Mouse (Mus musculus): ENCODE measurements around the gene Tas1r1. TPM values are rescaled to one million over a fixed set of nuclear protein-coding genes. Genes with fewer than 3 reads are reported as not detected.

Tas1r1 gene
- polyA plus RNA-seq, 1 experiment = not detected

DNA sequence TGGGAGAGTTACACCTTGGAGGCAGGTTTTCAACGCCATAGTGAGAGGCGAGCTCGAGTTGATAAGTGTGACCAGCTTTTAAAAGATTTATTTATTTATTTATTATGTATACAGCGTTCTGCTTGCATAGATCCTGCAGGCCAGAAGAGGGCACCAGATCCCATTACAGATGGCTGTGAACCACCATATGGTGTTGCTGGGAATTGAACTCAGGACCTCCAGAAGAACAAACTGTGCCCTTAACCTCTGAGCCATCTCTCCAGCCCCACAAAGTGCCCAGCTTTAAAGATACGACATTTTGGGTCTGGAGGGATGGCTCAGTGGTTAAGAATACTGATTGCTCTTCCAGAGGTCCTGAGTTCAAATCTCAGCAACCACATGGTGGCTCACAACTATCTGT lies 9.3 kb downstream of the Tas1r1 start:
- no peaks in the 10 kb centered on the region; the same call in 1 of the 2 replicates for H3K36me3 ChIP-seq (ENCODE audit: control insufficient read depth, insufficient read depth, low read length)
- no peaks in the 10 kb centered on the region for H3K27me3 ChIP-seq (ENCODE audit: control insufficient read depth, insufficient read depth, low read length)
- no peak for TF ChIP-seq POLR2A (IDR thresholded peaks at IDR 0.05; ENCODE audit: low read depth, low read length)
- peak; percentile 18; the same call in 1 of the 2 replicates for TF ChIP-seq CTCF (IDR thresholded peaks at IDR 0.05; ENCODE audit: extremely low read depth, insufficient read length, insufficient replicate concordance, low read depth, low read length)
- H3K4me3 ChIP-seq (ENCODE audit: low read depth, low read length) = no peak overlapping the region
- 36% methylated on average over 5 of the region's 5 CpGs for WGBS
- peaks cover 26% of the 10 kb centered on the region for H3K4me1 ChIP-seq (ENCODE audit: control insufficient read depth, insufficient read depth, insufficient read length, low read length)
- no peak overlapping the region for H3K27ac ChIP-seq (ENCODE audit: insufficient read depth, low read depth, low read length)

DNA sequence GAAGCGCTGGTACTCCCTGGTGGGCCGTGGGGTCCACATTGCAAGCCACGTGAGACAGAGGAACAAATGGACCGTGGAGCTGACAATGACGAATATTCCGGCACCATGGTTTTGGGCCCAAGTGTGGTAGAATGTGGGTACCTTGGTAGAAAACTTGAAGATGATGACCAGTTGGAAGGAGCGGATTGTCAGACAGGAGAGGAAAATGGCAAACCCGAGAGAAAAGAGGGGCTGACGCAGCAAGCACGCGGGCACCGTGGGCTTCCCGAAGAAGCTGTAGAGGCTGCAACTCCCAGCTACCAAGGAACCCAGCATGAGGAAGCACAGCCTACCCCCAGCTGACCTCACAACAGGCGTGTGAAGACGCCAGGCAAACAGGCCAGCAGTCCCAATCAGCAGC lies 9.9 kb downstream of the Tas1r1 start:
- Histone ChIP-seq H3K4me3 (ENCODE audit: low read depth, low read length) (no peak overlapping the region), H3K36me3 (ENCODE audit: control insufficient read depth, insufficient read depth, low read length) (no peaks in the 10 kb centered on the region; the same call in 1 of the 2 replicates), H3K4me1 (ENCODE audit: control insufficient read depth, insufficient read depth, insufficient read length, low read length) (peaks cover 26% of the 10 kb centered on the region), H3K27ac (ENCODE audit: insufficient read depth, low read depth, low read length) (no peak overlapping the region), H3K27me3 (ENCODE audit: control insufficient read depth, insufficient read depth, low read length) (no peaks in the 10 kb centered on the region)
- WGBS = 67% methylated on average over 15 of the region's 15 CpGs
- no peak for TF ChIP-seq CTCF (IDR thresholded peaks at IDR 0.05; ENCODE audit: extremely low read depth, insufficient read length, insufficient replicate concordance, low read depth, low read length)
- TF ChIP-seq POLR2A (IDR thresholded peaks at IDR 0.05; ENCODE audit: low read depth, low read length) = no peak

DNA sequence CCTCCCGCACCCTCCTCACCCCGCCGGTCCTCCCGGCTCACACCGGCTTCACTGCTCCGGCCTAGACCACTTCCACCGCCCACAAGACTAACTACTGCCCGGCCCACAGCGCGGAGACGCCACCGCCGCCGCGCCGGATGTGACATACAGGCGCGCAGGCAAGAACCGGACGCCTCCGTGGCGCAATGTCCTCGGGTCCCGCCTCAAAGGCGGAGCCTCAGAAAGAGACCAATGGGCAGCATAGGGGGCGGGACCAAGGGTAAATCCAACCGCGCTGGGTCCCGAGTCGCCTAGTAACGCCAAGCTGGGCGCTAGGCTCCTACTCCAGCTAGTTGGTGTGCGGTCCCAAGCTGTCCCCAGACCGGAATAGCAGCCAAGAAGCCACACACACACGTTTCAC lies 10.8 kb downstream of the Tas1r1 start, which contains the start of gene Zbtb48:
Gene Zbtb48, minus strand, starts transcription at position 148 of the 400 bp plus-strand sequence.
- Histone ChIP-seq H3K27ac (ENCODE audit: insufficient read depth, low read depth, low read length) (peak within 1 kb of the TSS; percentile 31; the same call in 1 of the 2 replicates), H3K4me1 (ENCODE audit: control insufficient read depth, insufficient read depth, insufficient read length, low read length) (peaks cover 25% of the 10 kb centered on the region), H3K36me3 (ENCODE audit: control insufficient read depth, insufficient read depth, low read length) (no peaks in the 10 kb centered on the region; the same call in 1 of the 2 replicates), H3K27me3 (ENCODE audit: control insufficient read depth, insufficient read depth, low read length) (no peaks in the 10 kb centered on the region), H3K4me3 (ENCODE audit: low read depth, low read length) (peak within 1 kb of the TSS; percentile 89)
- under 1% methylated on average over 34 of the region's 35 CpGs for WGBS
- TF ChIP-seq CTCF (IDR thresholded peaks at IDR 0.05; ENCODE audit: extremely low read depth, insufficient read length, insufficient replicate concordance, low read depth, low read length) (no peak), POLR2A (IDR thresholded peaks at IDR 0.05; ENCODE audit: low read depth, low read length) (peak; percentile 81)

DNA sequence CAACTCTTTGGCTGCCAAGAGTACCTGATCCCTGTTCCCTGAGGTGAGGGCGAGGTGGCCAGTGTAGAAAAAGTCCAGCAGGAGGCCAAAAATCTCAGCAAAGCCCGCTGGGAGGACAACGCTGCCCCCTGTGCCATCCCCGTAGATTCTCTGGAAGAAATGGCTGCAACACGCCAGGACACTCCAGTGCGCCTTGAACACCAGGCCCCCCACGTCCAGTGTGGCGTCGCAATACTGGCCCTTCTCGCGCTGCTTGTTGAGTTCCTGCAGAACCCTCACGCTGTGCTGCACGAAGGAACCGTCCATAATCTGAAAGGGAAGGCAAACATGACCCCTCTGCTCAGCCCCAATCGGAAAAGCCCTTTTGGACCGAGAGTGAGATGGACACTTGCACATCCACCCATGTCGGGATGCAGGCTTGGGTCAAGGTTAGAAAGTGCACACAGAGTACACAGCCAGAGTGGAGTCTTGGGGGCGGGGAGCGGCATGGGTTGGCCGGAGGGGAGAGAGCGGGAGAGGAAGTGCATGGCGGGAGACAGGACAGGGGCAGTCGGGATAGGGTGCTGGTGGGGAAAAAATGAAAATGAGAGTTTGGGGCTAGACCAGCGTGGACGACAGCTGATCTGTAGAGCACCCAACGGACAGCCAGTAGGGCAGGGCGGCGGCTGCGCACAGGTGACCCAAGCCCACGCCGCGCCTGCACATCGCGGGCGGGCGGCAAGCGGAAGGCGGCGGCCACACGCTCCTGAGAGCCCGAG lies 11.4 kb downstream of the Tas1r1 start:
- no peaks in the 10 kb centered on the region for H3K27me3 ChIP-seq (ENCODE audit: control insufficient read depth, insufficient read depth, low read length)
- peaks cover 20% of the 10 kb centered on the region for H3K4me1 ChIP-seq (ENCODE audit: control insufficient read depth, insufficient read depth, insufficient read length, low read length)
- peaks cover 2% of the 10 kb centered on the region; the same call in 1 of the 2 replicates for H3K36me3 ChIP-seq (ENCODE audit: control insufficient read depth, insufficient read depth, low read length)
- TF ChIP-seq POLR2A (IDR thresholded peaks at IDR 0.05; ENCODE audit: low read depth, low read length) (no peak), CTCF (IDR thresholded peaks at IDR 0.05; ENCODE audit: extremely low read depth, insufficient read length, insufficient replicate concordance, low read depth, low read length) (no peak)
- peak overlapping the region; percentile 89 for H3K4me3 ChIP-seq (ENCODE audit: low read depth, low read length)
- 1% methylated on average over 41 of the region's 41 CpGs for WGBS
- H3K27ac ChIP-seq (ENCODE audit: insufficient read depth, low read depth, low read length) = peak overlapping the region; percentile 31; the same call in 1 of the 2 replicates

DNA sequence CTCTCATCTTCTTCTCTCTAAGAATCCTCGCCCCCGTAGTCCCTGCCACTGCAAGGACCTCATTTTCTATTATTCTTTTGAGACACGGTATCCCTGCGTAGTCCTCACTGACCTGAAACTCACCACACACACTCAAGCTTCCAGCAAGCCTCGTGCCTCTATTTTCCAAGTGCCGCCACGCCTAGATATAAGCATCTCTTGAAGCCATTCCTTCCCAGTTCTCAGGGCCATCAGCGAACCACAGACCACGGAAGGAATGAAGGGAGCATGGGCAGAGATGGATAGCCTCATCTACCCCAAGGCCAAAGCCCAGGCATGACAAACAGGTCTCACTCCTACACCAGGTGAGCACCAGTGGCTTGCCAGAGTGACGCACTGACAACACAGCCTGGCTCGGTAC lies 13.8 kb downstream of the Tas1r1 start:
- Histone ChIP-seq H3K4me1 (ENCODE audit: control insufficient read depth, insufficient read depth, insufficient read length, low read length) (peaks cover 20% of the 10 kb centered on the region), H3K27me3 (ENCODE audit: control insufficient read depth, insufficient read depth, low read length) (no peaks in the 10 kb centered on the region), H3K4me3 (ENCODE audit: low read depth, low read length) (no peak overlapping the region), H3K27ac (ENCODE audit: insufficient read depth, low read depth, low read length) (no peak overlapping the region), H3K36me3 (ENCODE audit: control insufficient read depth, insufficient read depth, low read length) (peaks cover 20% of the 10 kb centered on the region)
- WGBS = 86% methylated on average over 11 of the region's 11 CpGs
- no peak for TF ChIP-seq CTCF (IDR thresholded peaks at IDR 0.05; ENCODE audit: extremely low read depth, insufficient read length, insufficient replicate concordance, low read depth, low read length)
- TF ChIP-seq POLR2A (IDR thresholded peaks at IDR 0.05; ENCODE audit: low read depth, low read length) = no peak

DNA sequence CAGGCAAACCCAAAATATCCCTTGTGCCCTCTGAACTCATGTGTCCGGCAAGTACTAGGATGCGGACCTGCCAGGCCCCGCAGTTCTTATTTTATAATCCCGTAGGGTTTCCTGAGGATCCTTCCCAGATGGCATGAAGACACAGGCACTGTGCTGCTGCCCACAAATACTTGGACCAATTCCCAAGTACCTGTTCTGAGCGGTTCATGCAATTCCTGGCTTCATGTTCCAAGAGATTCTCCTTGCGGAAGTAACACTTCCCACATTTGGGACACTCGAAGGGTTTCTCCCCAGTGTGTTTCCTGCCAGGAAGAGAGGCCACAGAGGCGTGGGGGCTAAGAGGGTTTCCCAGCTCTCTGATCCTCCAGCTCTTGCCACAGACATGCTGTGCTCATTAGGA lies 15.9 kb downstream of the Tas1r1 start:
- no peak overlapping the region for H3K27ac ChIP-seq (ENCODE audit: insufficient read depth, low read depth, low read length)
- peaks cover 14% of the 10 kb centered on the region for H3K4me1 ChIP-seq (ENCODE audit: control insufficient read depth, insufficient read depth, insufficient read length, low read length)
- no peak overlapping the region for H3K4me3 ChIP-seq (ENCODE audit: low read depth, low read length)
- no peak for TF ChIP-seq POLR2A (IDR thresholded peaks at IDR 0.05; ENCODE audit: low read depth, low read length)
- no peak for TF ChIP-seq CTCF (IDR thresholded peaks at IDR 0.05; ENCODE audit: extremely low read depth, insufficient read length, insufficient replicate concordance, low read depth, low read length)
- whole genome bisulfite sequencing = 84% methylated on average over 8 of the region's 8 CpGs
- no peaks in the 10 kb centered on the region for H3K27me3 ChIP-seq (ENCODE audit: control insufficient read depth, insufficient read depth, low read length)
- peaks cover 28% of the 10 kb centered on the region for H3K36me3 ChIP-seq (ENCODE audit: control insufficient read depth, insufficient read depth, low read length)

DNA sequence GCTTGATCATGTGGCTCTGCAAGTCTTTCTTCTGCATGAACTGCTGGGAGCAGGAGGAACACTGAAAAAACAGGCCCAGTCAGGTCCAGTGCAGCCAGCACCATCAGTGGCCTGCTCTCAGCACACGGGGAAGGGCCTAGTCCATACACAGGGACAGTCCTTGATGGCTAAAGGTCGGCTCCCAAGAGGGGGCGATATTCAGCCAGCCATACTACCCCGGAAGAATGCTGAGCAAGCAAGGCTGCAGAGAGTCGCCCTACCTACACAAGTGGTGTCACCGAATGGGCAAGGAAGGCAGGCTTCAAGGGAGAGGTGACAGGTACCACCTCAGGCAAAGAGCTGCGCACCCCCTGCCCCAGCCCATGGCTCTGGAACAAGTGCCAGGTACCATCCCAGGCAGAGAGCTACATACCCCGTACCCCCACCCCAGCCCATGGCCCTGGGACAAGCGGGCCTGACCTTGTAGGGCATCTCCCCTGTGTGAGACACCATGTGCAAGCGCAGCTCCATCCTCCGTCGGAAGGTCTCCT lies 16.7 kb downstream of the Tas1r1 start:
- Histone ChIP-seq H3K4me1 (ENCODE audit: control insufficient read depth, insufficient read depth, insufficient read length, low read length) (peaks cover 10% of the 10 kb centered on the region), H3K27ac (ENCODE audit: insufficient read depth, low read depth, low read length) (no peak overlapping the region), H3K27me3 (ENCODE audit: control insufficient read depth, insufficient read depth, low read length) (no peaks in the 10 kb centered on the region), H3K4me3 (ENCODE audit: low read depth, low read length) (no peak overlapping the region), H3K36me3 (ENCODE audit: control insufficient read depth, insufficient read depth, low read length) (peaks cover 28% of the 10 kb centered on the region)
- TF ChIP-seq POLR2A (IDR thresholded peaks at IDR 0.05; ENCODE audit: low read depth, low read length) = no peak
- TF ChIP-seq CTCF (IDR thresholded peaks at IDR 0.05; ENCODE audit: extremely low read depth, insufficient read length, insufficient replicate concordance, low read depth, low read length) = no peak
- 78% methylated on average over 12 of the region's 12 CpGs for WGBS

Data from small intestine, adult 2 months (tissue).